Mouse (Mus musculus) small intestine, adult 2 months (tissue): Measurements from ENCODE around the gene Pou3f1.

Source experiments
- CTCF ChIP-seq: fragments of 200-500 bp; IDR thresholded peaks from 2 replicates; pipeline ENCODE4 v1.5.1; 2012; ENCODE audit warnings: low read depth, mild to moderate bottlenecking, control low read depth, inconsistent platforms, low read length, moderate library complexity, mixed read lengths; ENCODE audit not compliant: insufficient replicate concordance, insufficient read length; ENCODE audit errors: extremely low read depth
- POLR2A ChIP-seq: fragments of 200-500 bp; IDR thresholded peaks from 2 replicates; pipeline ENCODE4 v1.6.1; 2012; ENCODE audit warnings: low read depth, mild to moderate bottlenecking, control low read depth, inconsistent platforms, low read length, moderate library complexity

GRCm38 (mm10) chr4:124610703-124611102 lies 45.9 kb upstream of the Pou3f1 start, which contains the start of gene 3100002H09Rik:
- TF ChIP-seq CTCF: no peak
- TF ChIP-seq POLR2A: no peak
